Mouse (Mus musculus) erythroblast, embryonic 14.5 days (primary cell): ENCODE measurements around the gene Abca4.

Experiments used
- GATA1 ChIP-seq: IDR thresholded peaks from 2 replicates; pipeline ENCODE4 v1.6.1; 2012; ENCODE audit warnings: low read length, inconsistent platforms, mixed read lengths
- TAL1 ChIP-seq: IDR thresholded peaks from 3 replicates; pipeline ENCODE4 v1.6.1; 2012; ENCODE audit warnings: low read length, inconsistent platforms, mixed read lengths

- TF ChIP-seq GATA1: no peak
- no peak for TF ChIP-seq TAL1
Observed at GRCm38 (mm10) chr3:122082338-122082737, 38.1 kb downstream of the Abca4 start.
